Mouse (Mus musculus): ENCODE data around the gene Mrpl49. TPM values are rescaled to one million over a fixed set of nuclear protein-coding genes. Genes with fewer than 3 reads are reported as not detected.

Gene Mrpl49
- total and polyA plus RNA-seq, 3 experiments = 23.5 to 39.0 (median 37.1) TPM

- peak overlapping the region; percentile 98; the same call in 1 of the 2 replicates for H3K4me3 ChIP-seq
- H3K36me3 ChIP-seq (ENCODE audit: control insufficient read depth, insufficient read depth, low read length) = peaks cover 4% of the 10 kb centered on the region
- intact Hi-C loops (cut with DNase I) = loop anchor here (1.0 kb wide), 1 partner anchor 25 kb away; the partner anchor contains the start of genes Cdca5 and Zfpl1
- H3K27me3 ChIP-seq (ENCODE audit: control insufficient read depth, insufficient read depth, low read length) = no peaks in the 10 kb centered on the region
- H3K4me1 ChIP-seq (ENCODE audit: control insufficient read depth, insufficient read depth, low read length) = peaks cover 8% of the 10 kb centered on the region
- TF ChIP-seq POLR2A (IDR thresholded peaks at IDR 0.05; ENCODE audit: insufficient read depth, low read depth, low read length) (no peak), EP300 (IDR thresholded peaks at IDR 0.05; ENCODE audit: insufficient read depth, low read depth, low read length) (no peak), CTCF (IDR thresholded peaks at IDR 0.05) (no peak)
- WGBS = 85% methylated on average over 5 of the region's 5 CpGs
- no peak overlapping the region for H3K27ac ChIP-seq
- no peak for DNase-seq
- no peaks in the 10 kb centered on the region for H3K79me2 ChIP-seq (replicated peaks; ENCODE audit: control insufficient read depth, insufficient read depth, low read length)
- no peak overlapping the region for H3K9ac ChIP-seq (ENCODE audit: low read depth, low read length)
These were observed 1.4 kb upstream of the Mrpl49 start for GRCm38 (mm10) chr19:6058966-6059365.

- no peak for DNase-seq
- Histone ChIP-seq H3K27me3 (ENCODE audit: control insufficient read depth, insufficient read depth, low read length) (no peaks in the 10 kb centered on the region), H3K9ac (ENCODE audit: low read depth, low read length) (peak overlapping the region; percentile 88), H3K79me2 (replicated peaks; ENCODE audit: control insufficient read depth, insufficient read depth, low read length) (no peaks in the 10 kb centered on the region), H3K4me3 (peak overlapping the region; percentile 98), H3K27ac (peak overlapping the region; percentile 74; the same call in 1 of the 2 replicates), H3K36me3 (ENCODE audit: control insufficient read depth, insufficient read depth, low read length) (peaks cover 4% of the 10 kb centered on the region), H3K4me1 (ENCODE audit: control insufficient read depth, insufficient read depth, low read length) (peaks cover 8% of the 10 kb centered on the region)
- TF ChIP-seq CTCF (IDR thresholded peaks at IDR 0.05) (no peak), POLR2A (IDR thresholded peaks at IDR 0.05; ENCODE audit: insufficient read depth, low read depth, low read length) (no peak)
- intact Hi-C loops (cut with DNase I) = loop anchor here (1.0 kb wide), 1 partner anchor 26 kb away; the partner anchor contains the start of genes Cdca5 and Zfpl1
- WGBS = 23% methylated on average over 5 of the region's 5 CpGs
These were observed 928 bp upstream of the Mrpl49 start for GRCm38 (mm10) chr19:6058513-6058912.

- intact Hi-C loops (cut with DNase I) = no loop called here
- Histone ChIP-seq H3K36me3 (ENCODE audit: control insufficient read depth, insufficient read depth, low read length) (peaks cover 4% of the 10 kb centered on the region), H3K9ac (ENCODE audit: low read depth, low read length) (no peak overlapping the region), H3K79me2 (replicated peaks; ENCODE audit: control insufficient read depth, insufficient read depth, low read length) (no peaks in the 10 kb centered on the region), H3K27me3 (ENCODE audit: control insufficient read depth, insufficient read depth, low read length) (no peaks in the 10 kb centered on the region), H3K27ac (no peak overlapping the region), H3K4me1 (ENCODE audit: control insufficient read depth, insufficient read depth, low read length) (peaks cover 3% of the 10 kb centered on the region), H3K4me3 (peak overlapping the region; percentile 98)
- WGBS = 42% methylated on average over 4 of the region's 4 CpGs
- no peak for DNase-seq
- TF ChIP-seq CTCF (IDR thresholded peaks at IDR 0.05) = no peak
- no peak for TF ChIP-seq POLR2A (IDR thresholded peaks at IDR 0.05; ENCODE audit: insufficient read depth, low read depth, low read length)
- no peak for TF ChIP-seq EP300 (IDR thresholded peaks at IDR 0.05; ENCODE audit: insufficient read depth, low read depth, low read length)
These were observed 889 bp downstream of the Mrpl49 start for GRCm38 (mm10) chr19:6056696-6057095.

- no peak for TF ChIP-seq CTCF (IDR thresholded peaks at IDR 0.05)
- TF ChIP-seq POLR2A (IDR thresholded peaks at IDR 0.05; ENCODE audit: insufficient read depth, low read depth, low read length) = no peak
- TF ChIP-seq EP300 (IDR thresholded peaks at IDR 0.05; ENCODE audit: insufficient read depth, low read depth, low read length) = no peak
- no peak for DNase-seq
- peaks cover 4% of the 10 kb centered on the region for H3K36me3 ChIP-seq (ENCODE audit: control insufficient read depth, insufficient read depth, low read length)
- H3K4me1 ChIP-seq (ENCODE audit: control insufficient read depth, insufficient read depth, low read length) = peaks cover 3% of the 10 kb centered on the region
- H3K27ac ChIP-seq = no peak overlapping the region
- H3K4me3 ChIP-seq = no peak overlapping the region
- no peaks in the 10 kb centered on the region for H3K27me3 ChIP-seq (ENCODE audit: control insufficient read depth, insufficient read depth, low read length)
- H3K9ac ChIP-seq (ENCODE audit: low read depth, low read length) = no peak overlapping the region
- intact Hi-C loops (cut with DNase I) = no loop called here
- no peaks in the 10 kb centered on the region for H3K79me2 ChIP-seq (replicated peaks; ENCODE audit: control insufficient read depth, insufficient read depth, low read length)
- 65% methylated on average over 5 of the region's 5 CpGs for WGBS
These were observed 3.3 kb downstream of the Mrpl49 start for GRCm38 (mm10) chr19:6054296-6054695.

- DNase-seq = peak in 1 of 2 experiments; percentile 17
- H3K79me2 ChIP-seq (replicated peaks; ENCODE audit: control insufficient read depth, insufficient read depth, low read length) = peaks cover 1% of the 10 kb centered on the region; the same call in 1 of the 2 replicates
These were observed 5.1 kb downstream of the Mrpl49 start for GRCm38 (mm10) chr19:6052516-6052915.

GRCm38 (mm10) chr19:6048681-6049410, 8.7 kb downstream of the Mrpl49 start:
- H3K27ac ChIP-seq = no peak overlapping the region
- no peaks in the 10 kb centered on the region for H3K27me3 ChIP-seq (ENCODE audit: control insufficient read depth, insufficient read depth, low read length)
- H3K79me2 ChIP-seq (replicated peaks; ENCODE audit: control insufficient read depth, insufficient read depth, low read length) = peaks cover 3% of the 10 kb centered on the region; the same call in 1 of the 2 replicates
- peaks cover 5% of the 10 kb centered on the region for H3K4me1 ChIP-seq (ENCODE audit: control insufficient read depth, insufficient read depth, low read length)
- no peaks in the 10 kb centered on the region for H3K36me3 ChIP-seq (ENCODE audit: control insufficient read depth, insufficient read depth, low read length)
- DNase-seq = no peak
- no peak overlapping the region for H3K9ac ChIP-seq (ENCODE audit: low read depth, low read length)
- no peak for TF ChIP-seq CTCF (IDR thresholded peaks at IDR 0.05)
- no peak for TF ChIP-seq EP300 (IDR thresholded peaks at IDR 0.05; ENCODE audit: insufficient read depth, low read depth, low read length)
- TF ChIP-seq POLR2A (IDR thresholded peaks at IDR 0.05; ENCODE audit: insufficient read depth, low read depth, low read length) = no peak
- intact Hi-C loops (cut with DNase I) = loop anchor here (10.0 kb wide), 1 partner anchor 76 kb away; the partner anchor contains the start of gene Snx15
- 74% methylated on average over 11 of the region's 11 CpGs for WGBS
- H3K4me3 ChIP-seq = no peak overlapping the region

More at GRCm38 (mm10) chr19:6052516-6052915, 5.1 kb downstream of the Mrpl49 start:
- 78% methylated on average over 7 of the region's 7 CpGs for WGBS
- Histone ChIP-seq H3K27ac (no peak overlapping the region), H3K27me3 (ENCODE audit: control insufficient read depth, insufficient read depth, low read length) (no peaks in the 10 kb centered on the region), H3K4me1 (ENCODE audit: control insufficient read depth, insufficient read depth, low read length) (peaks cover 2% of the 10 kb centered on the region), H3K4me3 (no peak overlapping the region), H3K9ac (ENCODE audit: low read depth, low read length) (no peak overlapping the region), H3K36me3 (ENCODE audit: control insufficient read depth, insufficient read depth, low read length) (no peaks in the 10 kb centered on the region; the same call in 1 of the 2 replicates)
- TF ChIP-seq POLR2A (IDR thresholded peaks at IDR 0.05; ENCODE audit: insufficient read depth, low read depth, low read length) = no peak
- no peak for TF ChIP-seq CTCF (IDR thresholded peaks at IDR 0.05)
- no peak for TF ChIP-seq EP300 (IDR thresholded peaks at IDR 0.05; ENCODE audit: insufficient read depth, low read depth, low read length)
- intact Hi-C loops (cut with DNase I) = no loop called here

Data from heart, adult 2 months (tissue).